Mouse (Mus musculus) erythroblast, adult 5-6 weeks (primary cell): ENCODE measurements around the gene Sh3pxd2a. TPM values are rescaled to one million over a fixed set of nuclear protein-coding genes. Genes with fewer than 3 reads are reported as not detected.

ENCODE experiments used
- ATAC-seq: replicated peaks from 2 replicates; pipeline ENCODE4 v1.8.0; 2016; ENCODE audit warnings: moderate number of reproducible peaks, mild to moderate bottlenecking, moderate TSS enrichment, inconsistent platforms; ENCODE audit not compliant: poor library complexity, low FRiP score, severe bottlenecking
- total RNA-seq, 2 experiments: library from RNA; stranded (forward) in 1 of 2; stranded (reverse) in 1 of 2; fragments of 150-400 nt in 1 of 2; fragments of 200-764, 138-1000 nt in 1 of 2; gene quantifications; 2 replicates each; pipeline versions ENCODE4 v1.2.3 to v1.2.4; 2015 to 2017; ENCODE audit warnings: low replicate concordance in 2 of 2

The Sh3pxd2a gene
- total RNA-seq, 2 experiments from 2014 or later = 0.19 to 1.4 TPM

DNA sequence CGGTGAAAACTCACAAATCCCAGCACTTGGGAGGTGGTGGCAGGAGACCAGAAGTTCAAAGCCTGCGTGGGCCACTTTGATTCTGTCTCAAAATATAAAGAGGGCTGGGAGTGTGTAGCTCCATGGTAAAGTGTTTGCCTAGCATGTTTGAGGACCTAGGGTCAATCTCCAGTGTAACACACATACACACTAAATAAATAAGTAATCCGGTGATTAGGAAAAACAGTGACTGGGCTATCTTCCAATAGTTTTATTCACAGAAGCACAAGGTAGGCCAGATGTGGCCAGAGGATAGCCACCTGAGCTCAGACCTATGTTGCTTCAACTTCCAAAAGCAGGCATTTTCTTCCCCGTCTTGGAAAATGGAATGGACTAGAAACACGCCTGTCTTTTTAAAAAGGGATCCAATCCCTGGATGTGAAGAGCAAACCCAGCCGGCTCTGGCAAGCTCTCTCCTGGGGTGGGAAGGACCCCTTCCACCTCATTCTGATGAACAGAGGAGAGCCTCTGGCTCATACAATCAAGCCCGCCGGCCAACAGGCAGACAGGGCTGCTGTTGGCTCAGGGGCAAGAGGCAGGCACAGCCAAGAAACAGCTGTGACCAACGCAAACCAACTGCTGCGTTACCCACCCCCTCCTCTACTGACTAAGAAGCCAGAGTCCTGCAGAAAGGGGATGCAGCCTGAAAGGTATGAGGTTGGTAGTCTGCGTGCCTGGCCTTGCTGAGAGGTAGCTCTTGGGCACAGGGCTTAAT lies 140.9 kb downstream of the Sh3pxd2a start:
- ATAC-seq = no peak

DNA sequence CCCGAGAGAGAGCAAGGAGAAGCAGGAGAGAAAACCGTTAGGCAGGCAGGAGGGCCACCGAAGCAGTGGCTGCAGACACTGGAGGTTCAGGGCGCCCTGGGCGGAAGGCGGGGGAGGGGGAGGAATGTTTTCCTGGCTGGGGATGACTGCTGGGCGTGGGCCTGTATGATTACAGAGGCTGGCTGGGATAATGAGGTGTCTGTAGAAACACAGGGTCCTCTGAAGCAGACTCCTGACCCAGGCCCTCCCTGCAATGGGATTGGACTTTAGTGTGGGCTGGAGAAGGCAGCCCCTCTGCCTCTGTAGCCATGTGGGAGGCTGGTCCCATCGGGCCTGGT lies 143.9 kb downstream of the Sh3pxd2a start:
- ATAC-seq = no peak

DNA sequence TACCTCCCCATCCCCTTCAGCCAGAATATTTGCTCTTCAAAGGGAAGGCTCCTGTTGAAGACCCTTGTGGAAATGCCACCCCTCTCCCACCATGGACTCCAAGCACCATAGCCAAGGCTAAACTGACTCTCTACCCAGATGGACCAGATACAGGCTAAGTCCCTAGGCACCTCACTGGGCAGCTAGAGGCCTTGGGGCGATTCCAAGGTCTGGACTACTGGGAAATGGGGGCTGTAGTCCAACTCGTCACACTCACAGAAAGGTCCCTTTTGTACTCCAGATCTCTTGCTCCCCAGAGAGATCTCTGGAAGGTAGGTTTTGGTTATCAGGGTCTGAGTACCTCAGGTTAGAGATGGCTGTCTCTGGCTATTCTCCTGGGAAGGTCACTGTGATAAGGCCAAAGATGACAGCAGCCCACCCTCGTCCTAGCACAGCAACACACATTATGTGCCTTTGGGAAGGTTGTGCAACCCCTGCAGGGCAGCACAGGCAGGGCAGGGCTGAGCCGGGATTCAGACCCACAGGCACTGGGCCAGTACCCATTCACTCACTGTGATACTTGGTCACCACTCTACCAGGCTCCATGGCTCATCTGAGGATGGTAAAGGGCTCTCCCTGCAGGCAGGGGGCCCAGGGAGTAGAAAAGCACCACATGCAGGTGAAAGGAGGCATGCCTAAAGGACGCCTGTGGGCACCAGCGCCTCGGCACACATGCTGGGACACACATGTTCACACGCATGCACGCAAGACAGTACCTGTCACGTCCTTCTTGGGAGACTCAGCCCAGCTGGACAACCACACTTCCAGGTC lies 144.5 kb downstream of the Sh3pxd2a start:
- no peak for ATAC-seq

DNA sequence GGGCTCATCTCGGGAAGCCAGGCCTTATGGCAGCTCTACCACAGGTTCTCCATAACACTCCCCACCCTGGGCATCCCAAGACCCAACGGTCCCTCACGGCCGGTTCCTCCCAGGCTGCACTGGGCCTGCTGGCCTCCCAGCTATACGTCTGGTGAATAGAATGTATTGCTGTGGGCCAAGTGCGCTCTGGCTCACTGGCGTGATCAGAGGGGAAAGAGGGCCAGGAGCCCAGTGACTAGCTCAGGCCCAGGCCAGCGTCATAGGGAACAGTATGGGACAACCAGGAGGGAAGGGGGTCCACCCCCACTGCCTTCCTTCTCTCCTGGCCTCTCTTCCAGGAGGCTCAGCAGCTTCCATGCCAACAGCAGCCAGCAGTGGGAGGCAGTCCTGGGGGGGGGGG lies 145.1 kb downstream of the Sh3pxd2a start:
- no peak for ATAC-seq

DNA sequence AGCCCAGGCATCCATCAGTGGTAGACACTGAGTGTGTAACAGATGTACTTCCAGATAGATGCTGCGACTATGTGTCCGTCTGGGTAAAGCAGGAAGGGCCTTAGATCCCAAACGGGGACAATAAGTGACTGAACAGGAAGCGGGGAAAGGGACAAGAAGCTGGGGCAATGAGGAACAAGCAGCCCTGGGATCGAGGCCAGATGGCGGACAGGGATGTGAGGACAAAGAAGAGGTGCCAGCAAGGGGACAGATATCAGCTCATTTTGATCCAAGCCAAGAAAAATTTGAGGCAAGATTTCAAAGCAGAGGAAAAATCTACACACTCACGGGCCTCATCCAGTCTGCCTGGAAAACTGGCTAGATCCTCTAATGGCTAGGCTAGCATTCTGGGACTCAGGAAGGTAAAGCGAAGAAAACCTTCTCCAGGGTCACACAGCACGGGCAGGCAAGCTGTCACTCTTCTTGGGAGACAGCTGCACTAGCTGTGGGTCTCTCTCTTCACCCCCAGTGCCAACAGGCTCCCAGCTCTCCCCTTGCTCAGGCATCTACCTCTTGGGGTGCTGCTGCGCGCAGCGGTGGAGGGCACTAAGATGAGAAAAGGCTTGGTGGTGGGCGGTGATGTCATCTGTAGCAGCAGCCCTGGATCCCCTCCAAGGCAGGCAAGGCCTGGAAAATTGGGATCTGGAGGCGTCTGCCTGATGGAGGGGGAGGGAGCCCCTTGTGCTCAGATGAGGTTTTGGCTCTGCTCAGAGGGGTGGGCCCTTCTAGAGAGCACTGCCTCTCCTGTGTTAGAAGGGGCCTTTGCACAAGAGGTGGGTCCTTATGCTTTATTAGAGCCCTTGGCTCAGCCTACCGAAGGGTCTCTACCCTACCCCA lies 146.9 kb downstream of the Sh3pxd2a start:
- no peak for ATAC-seq

DNA sequence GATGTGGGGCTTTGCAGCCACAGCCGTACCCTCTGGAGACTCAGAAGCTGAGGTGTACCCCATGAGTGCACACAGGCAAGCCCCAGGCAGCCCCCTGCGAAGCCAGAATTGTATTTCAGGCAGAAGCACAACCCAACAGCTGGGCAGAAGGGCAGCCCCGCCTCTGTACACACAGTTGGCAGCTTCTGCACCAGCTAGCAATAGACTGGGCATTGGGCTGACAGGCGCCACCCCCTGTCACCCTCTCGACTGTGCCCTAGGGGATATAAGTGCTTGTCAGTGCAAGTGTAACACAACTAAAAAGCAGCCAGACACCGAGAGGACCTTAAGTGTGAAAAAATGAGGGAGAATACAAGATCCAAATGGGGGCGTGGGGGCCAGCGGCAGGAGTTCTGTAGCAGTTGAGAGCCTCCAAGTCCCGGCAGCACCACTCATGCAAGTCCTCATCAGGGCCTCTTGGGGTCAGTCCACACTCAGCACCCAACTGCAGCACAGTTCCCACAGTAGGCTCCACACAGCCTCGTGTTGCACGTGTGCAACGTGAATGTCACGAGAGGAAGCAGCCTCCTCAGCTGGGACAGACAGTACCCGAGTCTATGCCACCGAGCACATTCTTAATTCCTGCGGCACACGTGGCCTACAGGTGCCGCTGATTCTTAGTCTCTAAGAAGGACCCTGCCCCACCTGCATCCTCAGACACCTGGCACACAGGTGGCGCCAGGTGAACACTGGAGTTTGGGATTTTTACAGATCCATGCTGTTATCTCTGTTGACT lies 147.7 kb downstream of the Sh3pxd2a start:
- ATAC-seq = no peak

DNA sequence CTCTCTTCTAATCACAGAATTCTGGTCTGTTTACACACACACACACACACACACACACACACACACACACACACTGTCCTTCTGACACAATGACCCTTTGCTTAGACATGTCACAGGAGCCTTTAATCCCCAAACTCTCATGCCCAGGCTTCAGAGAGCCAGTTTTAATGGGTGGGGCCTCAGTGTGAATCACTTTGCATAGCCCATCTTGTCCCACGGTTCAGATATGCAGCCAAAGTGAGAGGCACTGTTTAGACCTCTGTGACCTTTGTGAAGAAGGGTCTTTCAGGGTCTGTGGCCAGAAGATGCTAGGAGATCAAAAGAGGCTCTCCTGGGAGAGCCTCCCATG lies 148.3 kb downstream of the Sh3pxd2a start:
- no peak for ATAC-seq

DNA sequence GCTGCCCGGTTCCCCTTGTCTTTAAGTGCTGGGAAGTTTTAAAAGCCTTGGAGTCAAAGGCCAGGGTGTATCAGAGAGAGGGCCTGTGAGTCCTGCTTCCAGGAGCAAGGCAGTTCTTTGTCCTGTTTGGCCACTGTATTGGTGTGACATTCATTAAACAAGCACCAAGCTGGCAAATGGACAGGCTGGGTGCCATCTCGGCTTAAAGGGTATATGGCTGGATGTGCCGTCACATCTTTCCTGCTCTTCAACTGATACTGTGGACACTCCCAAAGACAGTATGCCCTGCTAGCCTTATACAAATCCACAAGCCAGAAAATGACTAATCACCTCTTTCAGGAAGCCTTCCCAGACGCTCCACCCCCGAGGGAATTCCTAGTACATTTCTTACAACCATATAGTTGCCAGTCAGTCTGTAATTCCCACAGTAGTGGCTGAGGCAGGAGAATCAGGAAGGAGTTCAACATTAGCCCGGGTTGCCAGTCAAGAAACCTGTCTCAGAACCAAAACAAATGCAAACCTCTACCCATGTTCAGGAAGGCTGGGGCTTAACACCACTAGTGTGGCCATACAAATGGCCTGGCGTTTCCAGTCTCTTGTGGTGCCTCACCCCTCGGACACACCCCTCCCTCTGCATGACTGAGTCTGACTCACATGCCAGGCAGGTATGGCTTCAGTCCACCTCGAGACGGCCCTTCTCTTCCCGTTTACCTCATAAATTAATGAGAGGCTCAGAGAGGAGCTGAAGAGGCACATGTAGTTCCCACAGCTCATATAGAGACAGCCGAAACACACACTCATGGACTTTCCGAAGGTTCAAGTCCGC lies 148.9 kb downstream of the Sh3pxd2a start:
- ATAC-seq = no peak

DNA sequence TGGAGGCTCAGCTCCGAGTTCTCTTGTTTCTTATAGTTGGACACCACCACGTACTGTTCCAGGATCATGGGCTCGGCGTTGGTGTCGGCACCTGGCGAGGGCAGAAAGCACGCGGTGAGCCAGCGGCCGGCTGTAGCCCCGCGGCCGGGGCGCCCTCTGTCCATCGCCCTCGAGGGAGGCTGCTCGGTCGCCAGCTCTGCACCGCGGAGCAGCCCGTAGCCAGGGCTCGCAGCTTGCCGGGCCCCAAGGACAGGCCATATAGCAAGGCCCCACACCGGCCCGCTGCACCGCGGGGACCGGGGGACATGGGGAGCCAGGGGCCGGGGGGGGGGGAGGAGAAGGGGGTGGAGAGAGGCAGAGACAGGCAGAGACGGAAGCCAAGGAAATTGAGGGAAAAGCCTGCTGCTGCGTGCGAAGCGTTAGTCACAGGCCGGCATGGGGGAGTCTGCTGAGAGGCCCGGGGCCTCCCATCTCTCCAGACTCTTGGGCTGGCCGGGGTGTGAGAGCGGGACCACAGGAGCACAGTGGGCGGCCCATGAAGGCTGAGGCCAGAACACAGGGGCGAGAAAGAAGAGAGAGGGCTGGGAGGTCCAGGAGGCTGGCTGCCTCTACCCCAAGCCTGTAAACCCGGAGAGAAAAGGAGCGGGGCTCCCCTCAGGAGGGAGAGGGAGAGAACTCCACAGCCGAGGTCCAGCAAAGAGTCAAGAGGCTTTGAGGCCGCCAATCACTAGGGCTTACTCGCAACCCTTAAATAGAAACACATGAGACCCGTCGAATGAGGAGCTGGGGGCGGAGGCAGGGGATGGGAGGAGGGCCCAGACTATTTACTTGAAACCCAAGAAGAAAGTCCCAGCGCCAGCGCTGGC lies 149.9 kb downstream of the Sh3pxd2a start:
- no peak for ATAC-seq

DNA sequence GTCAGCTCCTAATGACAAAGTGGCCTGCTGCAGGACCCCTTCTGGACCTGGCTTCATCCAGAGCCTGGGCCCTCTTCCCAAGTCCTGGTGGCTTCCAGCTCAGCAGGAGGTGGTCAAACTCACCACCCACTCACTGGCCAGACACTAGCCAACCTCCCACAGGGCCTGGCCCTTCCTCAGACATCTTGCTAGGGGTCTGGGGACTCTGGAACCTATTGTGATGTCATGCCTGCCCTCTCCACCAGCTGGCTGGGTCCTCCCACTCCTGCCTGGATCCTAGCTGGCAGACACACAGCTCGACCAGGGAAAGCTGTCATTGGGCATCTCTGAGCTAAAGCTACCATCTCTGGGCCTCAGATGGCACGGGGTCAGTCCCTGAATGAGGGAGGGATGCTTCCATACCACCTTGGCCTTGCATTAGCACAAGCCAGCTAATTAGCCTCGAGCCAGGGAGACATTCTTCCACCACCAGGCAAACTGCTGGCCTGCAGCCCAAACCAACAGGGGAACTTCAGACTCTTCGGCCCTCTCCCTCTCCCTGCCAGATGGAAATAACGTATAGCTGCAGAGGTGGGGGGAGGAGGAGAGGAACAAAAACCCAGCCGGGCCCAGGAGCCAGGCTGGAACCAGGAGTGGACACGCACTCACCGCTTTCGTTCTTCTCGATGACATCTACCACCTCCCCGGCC lies 150.7 kb downstream of the Sh3pxd2a start:
- ATAC-seq = no peak

DNA sequence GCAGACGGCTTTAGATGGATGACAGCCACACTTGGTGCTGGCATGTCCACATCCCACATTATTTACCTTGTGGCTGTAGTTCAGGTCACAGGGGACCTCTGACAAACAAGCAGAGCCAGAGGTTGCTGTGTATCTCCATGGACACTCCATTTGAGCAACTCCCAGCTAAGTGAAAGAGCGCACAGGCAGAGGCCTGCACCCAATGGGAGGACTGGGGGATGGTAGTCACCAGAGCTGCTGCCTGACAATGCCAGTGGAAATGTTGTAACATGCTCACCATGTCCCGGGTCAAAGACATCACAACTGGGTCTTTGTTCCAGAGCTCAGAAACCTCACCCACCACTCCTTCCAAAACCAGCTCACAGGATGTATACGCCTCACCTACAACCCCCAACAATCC lies 153.0 kb downstream of the Sh3pxd2a start:
- ATAC-seq = no peak

DNA sequence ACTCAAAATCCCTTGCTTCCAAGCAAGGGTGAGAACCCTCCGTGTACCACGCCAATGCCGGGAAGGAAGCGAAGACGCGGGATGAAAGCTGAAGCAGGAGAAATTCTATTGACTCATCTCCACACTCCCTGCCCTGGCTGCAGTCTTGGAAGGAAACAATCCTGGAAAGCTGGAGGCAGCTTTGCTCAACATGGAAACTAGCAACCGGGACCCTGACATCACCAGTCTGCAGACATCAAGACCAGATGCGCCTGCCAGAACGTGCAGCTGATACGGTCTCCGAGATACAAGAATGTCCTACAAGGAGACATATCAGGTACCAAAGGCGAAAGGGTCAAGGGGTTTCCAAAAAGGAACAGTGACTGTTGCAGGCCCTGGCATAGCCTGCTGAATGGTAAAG lies 154.4 kb downstream of the Sh3pxd2a start:
- no peak for ATAC-seq

DNA sequence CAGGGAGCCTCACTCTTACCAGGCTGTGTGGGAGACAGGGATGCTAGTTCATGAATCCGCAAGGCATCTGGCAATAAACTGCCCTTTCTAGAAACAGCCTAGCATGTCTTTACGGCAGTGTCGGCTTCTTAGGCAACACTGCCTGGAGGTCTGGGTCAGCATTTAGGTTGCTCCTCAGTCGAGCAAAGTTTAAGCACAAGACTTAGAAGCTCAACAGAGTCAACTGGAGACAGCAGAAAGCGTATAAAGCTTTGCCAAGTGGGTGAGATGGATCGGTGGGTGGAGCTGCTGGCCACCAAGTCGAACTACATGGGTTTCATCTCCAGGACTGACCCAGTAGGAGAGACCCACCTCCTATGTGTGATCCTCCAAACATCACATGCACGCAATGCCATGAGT lies 157.3 kb downstream of the Sh3pxd2a start:
- ATAC-seq = no peak

DNA sequence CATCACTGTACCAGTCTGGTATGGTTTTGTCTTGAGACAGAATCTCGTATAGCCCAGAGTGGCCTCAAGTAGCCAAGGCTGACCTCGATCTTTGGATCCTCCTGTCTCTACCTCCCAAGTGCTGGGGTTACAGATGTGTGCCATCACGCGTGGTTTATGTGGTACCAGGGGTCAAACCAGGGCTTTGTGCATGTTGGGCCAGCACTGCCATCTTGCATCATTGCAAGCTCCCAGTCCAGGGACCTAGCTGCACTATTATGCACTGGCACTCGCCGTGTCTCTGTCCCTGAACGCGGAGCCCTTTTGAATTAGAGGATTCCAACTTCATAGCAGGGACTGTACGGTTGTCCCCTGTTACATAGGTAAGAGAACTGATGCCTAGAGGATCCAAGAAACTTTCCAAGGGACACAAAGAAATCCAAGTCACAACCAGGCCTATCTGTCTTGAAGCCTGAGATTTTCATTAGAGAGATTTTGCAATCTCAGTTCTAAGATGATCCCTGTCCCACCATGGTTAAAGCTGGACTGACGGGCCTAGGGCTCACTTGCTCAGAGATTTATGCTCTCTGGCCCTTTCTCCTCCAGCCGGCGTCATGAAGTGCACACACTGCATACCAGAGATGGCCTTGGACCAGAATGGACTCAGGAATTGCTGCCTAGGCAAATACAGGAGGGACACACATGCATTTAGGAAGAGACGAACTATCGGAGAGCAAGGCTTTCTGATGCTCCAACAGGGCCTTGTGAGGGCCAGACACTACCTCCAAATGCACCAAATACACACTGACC lies 157.9 kb downstream of the Sh3pxd2a start:
- no peak for ATAC-seq

DNA sequence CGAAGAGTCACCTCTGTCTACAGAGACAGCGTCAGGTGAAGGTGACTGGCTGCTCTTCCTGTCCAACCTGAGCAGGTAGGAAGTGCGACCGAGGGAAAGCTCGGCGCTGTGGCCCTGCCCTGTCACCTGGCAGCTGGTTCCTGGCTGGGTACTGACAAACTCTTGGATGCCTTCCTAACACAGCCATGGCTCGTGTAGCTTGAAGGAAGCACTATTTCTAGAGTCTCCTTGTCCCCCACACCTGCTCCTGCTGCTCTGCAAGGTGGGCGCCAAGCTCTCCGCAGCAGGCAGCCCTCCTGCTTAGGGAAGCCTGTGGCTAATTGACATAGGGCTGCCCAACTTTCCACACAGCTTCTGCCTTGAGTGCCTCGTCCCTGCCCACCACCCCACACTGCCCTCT lies 158.8 kb downstream of the Sh3pxd2a start:
- ATAC-seq = no peak

DNA sequence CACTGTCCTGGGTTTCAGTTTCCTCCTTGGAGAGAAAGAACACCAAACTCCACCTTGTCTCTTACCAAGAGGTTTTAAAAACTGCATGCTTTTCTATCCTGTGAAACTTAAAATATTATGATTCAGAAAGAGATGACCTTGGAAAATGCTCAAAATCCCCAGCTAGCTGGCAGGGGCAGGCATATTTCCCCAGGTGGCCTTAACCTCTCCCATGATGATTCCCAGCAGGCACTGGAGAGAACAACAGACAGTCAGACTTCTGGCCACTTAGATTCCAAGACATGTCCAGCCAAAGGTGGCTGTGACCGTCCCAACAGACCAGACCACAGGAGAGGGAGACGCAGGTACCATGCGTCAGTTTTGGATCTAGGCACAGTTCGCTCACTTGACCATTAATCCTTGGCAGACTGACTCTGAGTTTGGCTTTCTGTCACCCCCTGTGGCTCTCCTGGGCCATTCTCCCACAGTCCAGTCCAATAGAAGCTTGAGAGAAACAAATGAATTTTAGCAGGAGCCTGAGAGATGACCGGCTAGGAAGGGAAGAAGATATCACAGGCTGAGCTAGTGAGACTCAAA lies 159.9 kb downstream of the Sh3pxd2a start:
- no peak for ATAC-seq
